Mouse (Mus musculus) CH12.LX (cell line): ENCODE measurements around the gene P2ry6. TPM values are rescaled to one million over a fixed set of nuclear protein-coding genes. Genes with fewer than 3 reads are reported as not detected.

Experiments
- DNase-seq: peaks from one replicate; pipeline ENCODE4 v3.0.0-alpha.2; 2013; ENCODE audit errors: extremely low read depth
- H3K27ac ChIP-seq: 2 replicates; pipeline ENCODE4 v1.5.1; 2012; ENCODE audit warnings: low read depth, mild to moderate bottlenecking, control low read depth, moderate library complexity; ENCODE audit not compliant: insufficient read depth
- H3K27me3 ChIP-seq: replicated peaks from 2 replicates; pipeline ENCODE3; 2012; ENCODE audit warnings: inconsistent platforms
- H3K36me3 ChIP-seq, 2 experiments: replicated peaks in 1 of 2; 2 replicates each; pipeline versions ENCODE3 to v1.6.1; 2012; ENCODE audit warnings: inconsistent platforms in 1 of 2, low read length in 1 of 2, mild to moderate bottlenecking in 1 of 2, mixed read lengths in 1 of 2, moderate library complexity in 1 of 2; ENCODE audit not compliant: control insufficient read depth in 1 of 2, insufficient read depth in 1 of 2
- H3K4me1 ChIP-seq, 2 experiments: 2 replicates each; pipeline ENCODE4 v1.6.1; 2012; ENCODE audit warnings: inconsistent platforms in 1 of 2, moderate library complexity in 1 of 2; ENCODE audit not compliant: insufficient read depth in 2 of 2, control insufficient read depth in 1 of 2
- H3K4me2 ChIP-seq: 2 replicates; pipeline ENCODE4 v1.6.1; 2012; ENCODE audit warnings: low read depth, mild to moderate bottlenecking, control low read depth; ENCODE audit not compliant: poor library complexity, insufficient read depth, severe bottlenecking
- H3K4me3 ChIP-seq, 3 experiments: fragments of 150-350 bp in 1 of 3; sonication (generic) in 1 of 3; replicated peaks in 1 of 3; 2 replicates each; pipeline versions ENCODE3 to v1.5.1; 2011 to 2012; ENCODE audit warnings: low read depth in 2 of 3, low read length in 2 of 3, mild to moderate bottlenecking in 2 of 3, moderate library complexity in 2 of 3, control low read depth in 1 of 3, improper control_type of control experiment in 1 of 3, inconsistent platforms in 1 of 3, mixed read lengths in 1 of 3; ENCODE audit not compliant: poor library complexity in 1 of 3
- H3K79me2 ChIP-seq: replicated peaks from 2 replicates; pipeline ENCODE4 v1.6.1; 2012; ENCODE audit warnings: mild to moderate bottlenecking, moderate library complexity; ENCODE audit not compliant: control insufficient read depth, poor library complexity, insufficient read depth, severe bottlenecking; ENCODE audit errors: extremely low read depth
- H3K9ac ChIP-seq: 2 replicates; pipeline ENCODE4 v1.6.1; 2012; ENCODE audit warnings: low read depth, mild to moderate bottlenecking, control low read depth, moderate library complexity; ENCODE audit not compliant: insufficient read depth
- H3K9me3 ChIP-seq: replicated peaks from 2 replicates; pipeline ENCODE3; 2012; ENCODE audit warnings: low read length, inconsistent platforms, mixed read lengths
- BHLHE40 ChIP-seq: IDR thresholded peaks from 2 replicates; pipeline ENCODE4 v1.6.1; 2011; ENCODE audit warnings: mild to moderate bottlenecking, low read depth, low read length, improper control_type of control experiment
- CHD2 ChIP-seq: IDR thresholded peaks from 2 replicates; pipeline ENCODE4 v1.6.1; 2011; ENCODE audit warnings: low read length, improper control_type of control experiment
- CTCF ChIP-seq, 2 experiments: IDR thresholded peaks in 1 of 2; conservative IDR thresholded peaks in 1 of 2; 2 replicates each; pipeline ENCODE4 v1.5.1; 2011 to 2012; ENCODE audit warnings: low read depth in 2 of 2, low read length in 2 of 2, improper control_type of control experiment in 1 of 2, inconsistent platforms in 1 of 2, mild to moderate bottlenecking in 1 of 2, moderate library complexity in 1 of 2
- JUN ChIP-seq: IDR thresholded peaks from 2 replicates; pipeline ENCODE4 v1.6.1; 2011; ENCODE audit warnings: low read depth, mild to moderate bottlenecking, low read length, improper control_type of control experiment, moderate library complexity; ENCODE audit not compliant: insufficient read depth
- MAFK ChIP-seq: IDR thresholded peaks from 2 replicates; pipeline ENCODE4 v1.6.1; 2011; ENCODE audit warnings: low read length, improper control_type of control experiment; ENCODE audit not compliant: insufficient replicate concordance
- MAZ ChIP-seq: IDR thresholded peaks from 2 replicates; pipeline ENCODE4 v1.6.1; 2012; ENCODE audit warnings: low read depth, mild to moderate bottlenecking, inconsistent platforms, low read length, improper control_type of control experiment, moderate library complexity
- NELFE ChIP-seq: IDR thresholded peaks from 2 replicates; pipeline ENCODE4 v1.6.1; 2011; ENCODE audit warnings: low read depth, low read length, improper control_type of control experiment
- PAX5 ChIP-seq: IDR thresholded peaks from 2 replicates; pipeline ENCODE4 v1.6.1; 2012; ENCODE audit warnings: low read length, inconsistent platforms, mixed read lengths
- RAD21 ChIP-seq: IDR thresholded peaks from 2 replicates; pipeline ENCODE4 v1.6.1; 2011; ENCODE audit warnings: low read depth, mild to moderate bottlenecking, low read length, improper control_type of control experiment, moderate library complexity
- SMC3 ChIP-seq: IDR thresholded peaks from 2 replicates; pipeline ENCODE4 v1.6.1; 2011; ENCODE audit warnings: low read depth, low read length, improper control_type of control experiment
- TCF12 ChIP-seq: IDR thresholded peaks from 2 replicates; pipeline ENCODE4 v1.6.1; 2014; ENCODE audit warnings: low read depth, mild to moderate bottlenecking, inconsistent platforms, low read length, improper control_type of control experiment
- UBTF ChIP-seq: IDR thresholded peaks from 2 replicates; pipeline ENCODE4 v1.6.1; 2012; ENCODE audit warnings: low read depth, mild to moderate bottlenecking, inconsistent platforms, low read length, improper control_type of control experiment, moderate library complexity
- USF1 ChIP-seq: IDR thresholded peaks from 2 replicates; pipeline ENCODE4 v1.6.1; 2014; ENCODE audit warnings: low read depth, mild to moderate bottlenecking, inconsistent platforms, low read length, improper control_type of control experiment
- ZC3H11A ChIP-seq: IDR thresholded peaks from 2 replicates; pipeline ENCODE4 v1.6.1; 2012; ENCODE audit warnings: low read depth, mild to moderate bottlenecking, inconsistent platforms, low read length, improper control_type of control experiment
- dilution Hi-C: fragments of 300-500 bp; cut with MboI; formaldehyde crosslinking; loops from 2 replicates; pipeline ENCODE4 v1.14.3; 2020; ENCODE audit warnings: low sequenced_read_pairs; ENCODE audit not compliant: extremely low pct_unique_long_range_greater_than_20kb, extremely low pct_ligation_motif_present
- in situ Hi-C: fragments of 300-500 bp; cut with MboI; formaldehyde crosslinking; loops from 3 replicates; pipeline ENCODE4 v1.14.3; 2019; ENCODE audit warnings: low sequenced_read_pairs, low pct_ligation_motif_present, low pct_unique_long_range_greater_than_20kb, mixed read lengths
- polyA plus RNA-seq: library from polyadenylated mRNA; unstranded; fragments of >175 nt; gene quantifications from 2 replicates; pipeline ENCODE4 v1.2.1, GENCODE M21; 2012; ENCODE audit warnings: low read depth; ENCODE audit not compliant: insufficient read length
- total RNA-seq, 2 experiments: library from RNA; depleted of rRNA; stranded (reverse); fragments of 300-350 nt in 1 of 2; fragments of >200 nt in 1 of 2; gene quantifications; 2 replicates each; pipeline ENCODE4 v1.2.3; 2012 to 2014

P2ry6 gene
- total and polyA plus RNA-seq, 3 experiments = 0.17 to 1.5 TPM; not detected in 1

GRCm38 (mm10) chr7:100960462-100960861, 14.0 kb downstream of the P2ry6 start:
- Histone ChIP-seq H3K4me3 (no peak overlapping the region), H3K27ac (no peak overlapping the region)

DNA sequence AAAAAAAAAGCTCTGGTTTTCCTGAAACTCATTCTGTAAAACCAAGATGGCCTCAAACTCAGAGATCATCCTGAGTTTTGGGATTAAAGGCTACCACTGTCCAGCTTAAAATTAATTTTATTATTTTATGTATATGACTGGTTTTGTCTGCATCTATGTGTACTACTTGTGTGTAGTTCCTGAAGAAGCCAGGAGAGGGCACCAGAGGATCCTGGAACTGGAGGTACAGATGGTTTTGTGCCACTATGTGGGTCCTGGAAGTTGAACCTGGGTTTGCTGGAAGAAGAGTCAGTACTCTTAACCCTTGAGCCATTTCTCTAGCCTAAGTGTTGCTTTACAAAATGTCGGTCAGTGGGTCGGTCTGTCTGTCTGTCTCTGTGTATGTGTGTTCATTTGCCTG, 16.0 kb downstream of the P2ry6 start:
- Histone ChIP-seq H3K4me2 (no peak overlapping the region), H3K79me2 (no peaks in the 10 kb centered on the region), H3K36me3 (no peaks in the 10 kb centered on the region), H3K4me1 (peaks cover 4 to 17% of the 10 kb centered on the region in 2 experiments; a peak in 3 of 4 replicates), H3K27me3 (no peaks in the 10 kb centered on the region), H3K9ac (no peak overlapping the region), H3K4me3 (no peak overlapping the region), H3K9me3 (peaks cover 2% of the 10 kb centered on the region), H3K27ac (no peak overlapping the region)
- dilution Hi-C loops = no loop called here
- in situ Hi-C loops = no loop called here
- TF ChIP-seq MAFK (no peak), CTCF (conservative IDR thresholded peaks at IDR 0.05 in 1 of 2, IDR thresholded peaks at IDR 0.05 in 1 of 2; ENCODE audit: low read depth in 2 of 2, low read length in 2 of 2) (peak; percentile 36 to 64; a peak in 3 of 4 replicates), BHLHE40 (no peak), RAD21 (peak; percentile 64), UBTF (no peak), ZC3H11A (no peak), USF1 (no peak), NELFE (no peak), SMC3 (peak; percentile 53), MAZ (no peak)
- peak; percentile 58 for DNase-seq

More at GRCm38 (mm10) chr7:100960462-100960861, 14.0 kb downstream of the P2ry6 start:
- Histone ChIP-seq H3K9me3 (peaks cover 2% of the 10 kb centered on the region), H3K79me2 (no peaks in the 10 kb centered on the region), H3K4me1 (peaks cover 16 to 36% of the 10 kb centered on the region in 2 experiments), H3K4me2 (no peak overlapping the region), H3K9ac (no peak overlapping the region), H3K36me3 (no peaks in the 10 kb centered on the region), H3K27me3 (no peaks in the 10 kb centered on the region)
- in situ Hi-C loops = no loop called here
- no peak for TF ChIP-seq CHD2
- TF ChIP-seq TCF12 = no peak
- TF ChIP-seq MAZ = no peak
- no peak for TF ChIP-seq RAD21
- no peak for DNase-seq
- dilution Hi-C loops = no loop called here

- dilution Hi-C loops = no loop called here
Observed at GRCm38 (mm10) chr7:100952686-100953085, 21.8 kb downstream of the P2ry6 start.

More at GRCm38 (mm10) chr7:100952686-100953085, 21.8 kb downstream of the P2ry6 start:
- in situ Hi-C loops = no loop called here
- no peak for DNase-seq
- TF ChIP-seq JUN (no peak), CTCF (conservative IDR thresholded peaks at IDR 0.05 in 1 of 2, IDR thresholded peaks at IDR 0.05 in 1 of 2; ENCODE audit: low read depth in 2 of 2, low read length in 2 of 2) (no peak), BHLHE40 (no peak), PAX5 (no peak)
- H3K9ac ChIP-seq = no peak overlapping the region
- H3K4me2 ChIP-seq = no peak overlapping the region
- H3K27me3 ChIP-seq = no peaks in the 10 kb centered on the region
- H3K79me2 ChIP-seq = no peaks in the 10 kb centered on the region
- H3K36me3 ChIP-seq = no peaks in the 10 kb centered on the region
- no peaks in the 10 kb centered on the region for H3K9me3 ChIP-seq
- H3K4me3 ChIP-seq = no peak overlapping the region
- H3K27ac ChIP-seq = no peak overlapping the region
- H3K4me1 ChIP-seq = peaks cover 10 to 18% of the 10 kb centered on the region in 2 experiments
